Mouse (Mus musculus) adrenal gland, postnatal 10 days (tissue): ENCODE results near the gene Gm3646. TPM values are rescaled to one million over a fixed set of nuclear protein-coding genes. Genes with fewer than 3 reads are reported as not detected.

Experiments used
- DNase-seq: peaks from one replicate; pipeline ENCODE4 v3.0.0; 2021; ENCODE audit warnings: mixed read lengths
- total RNA-seq, 2 experiments: library from RNA; stranded (reverse); gene quantifications; 2 replicates each; pipeline ENCODE4 v1.2.3; 2021

Gene Gm3646
- total RNA-seq, 2 experiments from 2014 or later = not detected

GRCm38 (mm10) chr1:39779111-39779980 lies 25.8 kb downstream of the Gm3646 start:
- DNase-seq = no peak

- DNase-seq = no peak
These were observed 31.0 kb downstream of the Gm3646 start for GRCm38 (mm10) chr1:39773991-39774729.

DNA sequence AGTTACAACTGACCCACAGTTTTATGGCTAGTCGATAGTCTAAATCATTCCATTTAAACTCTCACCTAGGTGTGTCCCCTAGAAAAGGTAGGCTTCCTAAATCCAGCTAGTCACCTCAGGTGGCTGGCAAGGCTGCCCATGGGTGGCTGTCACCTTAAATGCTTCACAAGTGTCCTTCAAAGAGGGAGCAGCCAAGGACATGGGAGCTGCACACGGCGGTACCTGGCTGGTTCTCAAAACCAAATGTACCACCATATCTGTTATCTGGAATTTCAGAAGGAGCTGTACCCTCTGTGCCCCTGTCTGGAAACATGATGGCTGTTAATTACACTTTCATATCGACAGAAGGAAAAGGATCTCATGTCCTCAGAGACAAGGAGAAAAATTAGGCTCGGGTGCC lies 31.6 kb downstream of the Gm3646 start:
- no peak for DNase-seq

- DNase-seq = no peak
These were observed 32.6 kb downstream of the Gm3646 start for GRCm38 (mm10) chr1:39772401-39773095.

DNA sequence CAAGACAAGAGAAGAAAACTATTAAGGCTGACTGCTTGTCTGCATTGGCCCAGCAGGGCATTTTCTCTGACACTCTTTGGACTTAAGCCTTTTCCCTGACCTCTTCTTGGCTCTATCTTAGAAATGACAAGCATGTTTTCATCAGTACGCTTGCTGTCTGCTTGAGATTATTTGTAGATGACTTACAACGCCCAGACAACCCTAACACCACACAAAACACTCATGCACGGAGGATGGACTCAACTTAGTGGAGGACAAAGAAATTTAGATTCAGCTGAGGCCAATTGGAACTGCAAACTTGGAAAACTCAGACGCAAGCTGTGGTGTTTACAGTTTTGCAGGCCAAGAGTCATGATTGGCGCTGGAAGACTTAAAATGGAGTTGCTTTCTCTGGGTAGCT lies 34.7 kb downstream of the Gm3646 start:
- no peak for DNase-seq

DNA sequence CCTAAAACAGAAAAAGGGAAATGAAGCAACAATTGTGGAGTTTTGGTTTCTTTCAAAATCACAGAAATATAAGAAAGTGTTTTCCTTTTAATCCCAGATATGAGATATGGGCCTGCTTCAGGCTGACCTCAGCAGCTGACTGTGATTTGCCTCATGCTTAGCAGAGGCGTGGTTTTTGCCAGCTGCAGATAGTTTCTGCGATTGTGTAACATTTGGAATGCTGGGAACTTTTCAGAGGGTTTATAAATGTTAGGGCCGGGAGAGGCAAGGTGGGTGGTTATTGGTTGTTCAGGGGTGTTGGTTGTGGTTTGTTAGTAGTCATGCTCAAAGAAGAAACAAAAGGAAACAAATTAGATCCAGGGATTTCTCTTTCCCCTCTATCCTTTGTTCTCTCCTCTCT lies 37.1 kb downstream of the Gm3646 start:
- no peak for DNase-seq

DNA sequence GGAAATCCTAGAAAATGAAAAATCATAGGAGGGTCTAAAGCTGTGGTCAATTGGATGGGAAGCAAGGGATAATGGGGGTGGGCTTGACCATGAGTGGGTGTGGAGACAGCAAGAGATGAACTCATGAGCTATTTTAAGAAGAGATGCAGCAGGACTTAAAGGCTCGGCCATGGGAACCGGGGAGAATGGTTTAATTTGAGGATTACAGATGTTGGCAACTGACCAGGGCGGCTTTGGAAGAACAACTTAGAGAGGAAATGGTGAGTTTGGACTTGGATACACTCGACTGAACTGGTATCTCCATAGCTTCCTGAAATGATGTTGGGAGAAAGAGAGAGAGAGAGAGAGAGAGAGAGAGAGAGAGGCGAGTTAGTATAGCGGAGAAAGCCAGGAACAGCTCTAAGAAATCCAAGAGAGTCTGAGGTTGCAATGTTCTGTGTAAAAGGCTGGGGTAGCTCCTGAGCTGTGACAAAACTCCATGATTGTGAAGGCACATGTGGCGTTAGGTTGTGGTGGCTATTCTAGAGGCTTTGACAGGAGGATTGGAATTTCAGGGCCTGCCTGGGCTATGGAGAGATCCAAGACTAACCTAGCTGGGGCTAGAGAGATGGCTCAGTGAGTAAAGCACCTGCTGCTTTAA lies 39.2 kb downstream of the Gm3646 start:
- no peak for DNase-seq

DNA sequence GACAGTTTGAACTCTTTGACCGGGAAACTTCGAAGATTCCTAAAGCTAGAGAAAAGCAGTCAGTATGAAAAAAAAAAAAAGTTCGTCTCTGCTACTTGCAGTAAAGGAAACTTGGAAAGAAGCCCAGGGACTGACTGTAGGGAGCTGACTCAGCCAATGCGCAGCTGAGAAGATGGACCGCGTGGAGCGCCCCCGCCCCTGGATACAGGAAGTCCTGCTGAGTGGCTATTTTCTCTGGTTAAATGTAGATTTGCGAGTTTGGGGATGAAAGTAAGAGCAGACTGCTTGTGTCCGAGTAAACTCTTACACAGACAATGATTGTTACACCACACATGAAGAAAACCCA lies 43.1 kb downstream of the Gm3646 start:
- DNase-seq = peak; percentile 87

GRCm38 (mm10) chr1:39761211-39762024 lies 43.7 kb downstream of the Gm3646 start:
- peak; percentile 75 for DNase-seq

- no peak for DNase-seq
These were observed 44.9 kb downstream of the Gm3646 start for GRCm38 (mm10) chr1:39760181-39760715.

DNA sequence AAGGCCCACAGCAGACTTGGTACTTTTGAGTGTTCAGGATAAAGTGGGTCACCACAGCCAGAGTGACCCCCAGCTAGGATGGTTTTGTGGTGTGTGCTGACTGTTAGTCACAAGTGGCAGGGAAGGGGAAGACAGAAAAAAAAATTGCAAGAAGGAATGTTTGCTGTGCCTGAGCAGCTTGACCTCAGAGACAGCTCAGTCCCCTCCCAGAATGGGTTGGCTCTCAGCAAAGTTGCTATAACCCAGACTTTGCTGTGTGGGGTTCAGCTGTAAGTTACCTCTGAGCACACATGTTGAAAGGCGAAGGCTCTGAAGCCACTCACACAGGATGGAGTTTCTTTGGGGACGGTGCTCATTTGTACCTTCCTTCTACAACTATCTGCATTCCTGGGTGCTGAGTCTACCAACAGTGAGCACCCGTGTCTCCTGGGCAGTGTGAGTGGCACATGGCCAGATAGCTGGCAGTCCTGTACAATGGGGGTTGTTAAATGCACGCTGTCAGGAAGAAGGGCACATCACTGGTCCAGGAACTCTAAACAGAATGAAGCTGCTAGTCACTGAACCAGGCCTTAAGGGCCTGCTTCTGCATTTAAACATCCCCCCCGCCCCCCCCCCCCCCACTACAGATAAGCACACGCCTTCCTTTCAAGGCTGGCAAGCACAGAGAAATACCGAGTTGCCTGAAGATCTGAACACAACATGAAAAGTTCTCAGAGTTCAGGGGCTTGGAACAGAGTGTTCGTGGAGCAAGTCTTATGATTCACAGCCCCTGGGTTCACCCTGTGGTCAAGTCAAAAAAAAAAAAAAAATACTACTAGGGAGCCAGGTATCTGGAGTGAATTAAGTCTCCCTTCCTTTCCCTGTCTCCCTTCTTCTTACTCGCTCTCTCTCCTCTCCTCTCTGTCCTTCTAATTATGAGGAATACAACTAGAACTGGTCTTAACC lies 45.6 kb downstream of the Gm3646 start:
- peak; percentile 73 for DNase-seq

- DNase-seq = no peak
These were observed 46.9 kb downstream of the Gm3646 start for GRCm38 (mm10) chr1:39758244-39758643.

- no peak for DNase-seq
These were observed 48.2 kb downstream of the Gm3646 start for GRCm38 (mm10) chr1:39756952-39757351.

DNA sequence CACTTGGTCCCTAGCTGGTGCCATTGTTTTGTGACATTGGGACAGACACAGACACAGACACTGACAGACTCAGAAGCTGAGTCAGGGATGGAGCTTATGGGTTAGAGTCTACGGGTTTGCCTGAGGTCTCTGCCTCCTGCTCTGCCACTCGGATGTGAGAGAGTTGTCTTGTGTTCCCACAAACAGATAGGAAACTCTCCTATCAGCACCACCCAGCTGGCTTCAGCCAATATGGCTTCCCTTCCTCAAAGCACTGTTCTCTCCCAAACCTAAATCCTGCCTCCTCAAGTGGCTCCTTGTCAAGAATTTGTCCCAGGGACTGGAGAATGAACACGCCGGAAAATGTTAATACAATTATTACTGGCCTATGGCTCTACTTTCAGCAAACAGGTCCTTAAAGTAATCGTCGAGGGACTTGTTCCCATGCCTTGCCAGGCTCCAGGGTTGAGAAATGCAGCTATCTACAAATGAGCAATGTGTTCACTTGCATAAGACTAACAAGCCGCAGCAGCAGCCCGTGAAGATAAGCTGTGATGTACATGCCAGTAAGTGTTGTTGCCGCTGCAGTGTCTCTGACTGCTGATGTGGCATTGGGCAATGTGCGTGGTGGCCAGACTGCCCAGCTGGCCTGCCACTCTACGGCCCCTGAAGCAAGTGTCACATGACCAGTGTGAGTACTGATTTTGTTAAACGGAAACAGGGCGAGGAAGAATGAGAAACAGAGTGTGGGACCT lies 50.7 kb downstream of the Gm3646 start:
- peak; percentile 44 for DNase-seq

Other genes with a start within 250 kb of the Gm3646 start
- gene Rnf149, start 227.9 kb downstream of the Gm3646 start, total RNA-seq = 10 to 100 TPM; 41.7 to 42.3 TPM
- 1 to 10 TPM in 1 of 2 experiments, under 1 TPM in 1; 0.36 to 1.1 TPM for gene Creg2, start 153.9 kb downstream of the Gm3646 start, total RNA-seq
- gene Rfx8, start 84.3 kb downstream of the Gm3646 start, total RNA-seq = under 1 TPM; 0.21 to 0.48 TPM
- 100 to 1,000 TPM; 138 to 167 TPM for gene Map4k4, start 95.6 kb upstream of the Gm3646 start, total RNA-seq